Mouse (Mus musculus) heart, embryonic 14.5 days (tissue): Measurements from ENCODE around the gene Rxfp2. TPM values are rescaled to one million over a fixed set of nuclear protein-coding genes. Genes with fewer than 3 reads are reported as not detected.

Source experiments
- ATAC-seq: fragments of 200-750 bp; cut with Nextera tagmentation; 2 replicates; pipeline ENCODE4 v1.8.0; 2017; ENCODE audit warnings: low read depth, moderate TSS enrichment; ENCODE audit not compliant: insufficient number of reproducible peaks, insufficient read depth, low FRiP score
- H3K27ac ChIP-seq, 2 experiments: fragments of 200-500 bp in 1 of 2; fragments of 300-500 bp in 1 of 2; sonication (generic) in 1 of 2; replicated peaks in 1 of 2; 2 replicates each; pipeline ENCODE4 v1.5.1; 2012 to 2014; ENCODE audit warnings: low read depth in 2 of 2, low read length in 2 of 2, control low read depth in 1 of 2, mild to moderate bottlenecking in 1 of 2, mixed read lengths in 1 of 2; ENCODE audit not compliant: control insufficient read depth in 1 of 2, insufficient read depth in 1 of 2
- H3K27me3 ChIP-seq: fragments of 300-500 bp; sonication (generic); 2 replicates; pipeline ENCODE4 v1.6.1; 2014; ENCODE audit warnings: mild to moderate bottlenecking, low read length, control low read depth; ENCODE audit not compliant: control insufficient read depth, insufficient read depth
- H3K36me3 ChIP-seq: fragments of 300-500 bp; sonication (generic); 2 replicates; pipeline ENCODE4 v1.6.1; 2014; ENCODE audit warnings: mild to moderate bottlenecking, control low read depth, low read length, mixed read lengths; ENCODE audit not compliant: control insufficient read depth, insufficient read depth
- H3K4me1 ChIP-seq, 2 experiments: fragments of 200-500 bp in 1 of 2; fragments of 300-500 bp in 1 of 2; sonication (generic) in 1 of 2; 2 replicates each; pipeline ENCODE4 v1.6.1; 2012 to 2014; ENCODE audit warnings: low read length in 2 of 2, control low read depth in 1 of 2, mixed read lengths in 1 of 2; ENCODE audit not compliant: control insufficient read depth in 2 of 2, insufficient read depth in 2 of 2
- H3K4me2 ChIP-seq: fragments of 300-500 bp; sonication (generic); 2 replicates; pipeline ENCODE4 v1.6.1; 2014; ENCODE audit warnings: mild to moderate bottlenecking, low read length
- H3K4me3 ChIP-seq, 2 experiments: fragments of 200-500 bp in 1 of 2; fragments of 300-500 bp in 1 of 2; sonication (generic) in 1 of 2; 2 replicates each; pipeline ENCODE4 v1.5.1; 2012 to 2014; ENCODE audit warnings: low read length in 2 of 2, mild to moderate bottlenecking in 2 of 2, control low read depth in 1 of 2, low read depth in 1 of 2, moderate library complexity in 1 of 2; ENCODE audit not compliant: control insufficient read depth in 1 of 2, insufficient read depth in 1 of 2
- H3K9ac ChIP-seq: fragments of 300-500 bp; sonication (generic); 2 replicates; pipeline ENCODE4 v1.6.1; 2014; ENCODE audit warnings: mild to moderate bottlenecking, low read length
- H3K9me3 ChIP-seq: fragments of 300-500 bp; sonication (generic); 2 replicates; pipeline ENCODE4 v1.6.1; 2016; ENCODE audit warnings: low read length, control low read depth; ENCODE audit not compliant: control insufficient read depth
- WGBS: fragments of 180-500 bp; shearing (Covaris S2); extraction: QIAGEN DNeasy Blood & Tissue Kit; methylation state at CpG from one replicate; pipeline ENCODE4 v1.1.7; 2014; 5-methylcytosine and 5-hydroxymethylcytosine counted together
- polyA plus RNA-seq: library from polyadenylated mRNA; unstranded; fragments of >200 nt; fragmentation: Nextera tagmentation; extraction: Ambion mirVana; gene quantifications from 2 replicates; pipeline ENCODE4 v1.2.1, GENCODE M21; 2014

Rxfp2 gene
- polyA plus RNA-seq, 1 experiment from 2014 or later, result 0.15 TPM

DNA sequence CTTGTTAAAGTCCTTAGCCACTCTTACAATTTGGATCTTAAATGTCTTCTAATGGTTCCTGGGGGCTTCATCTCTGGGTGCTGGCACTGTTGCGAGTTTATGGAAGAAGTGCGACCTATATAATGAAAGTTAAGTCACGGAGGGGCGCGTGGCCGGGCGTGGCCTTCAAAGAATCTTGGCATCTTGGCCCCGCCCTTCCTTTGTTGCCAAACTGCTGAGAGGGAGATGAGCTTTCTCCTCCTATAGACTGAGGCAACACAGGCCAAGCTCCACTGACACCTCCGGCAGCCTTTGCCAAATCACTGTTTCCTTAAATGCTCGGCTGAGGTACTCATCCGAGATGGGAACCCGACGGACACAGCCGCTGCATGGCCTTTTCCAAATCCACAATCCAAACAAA lies 64.2 kb downstream of the Rxfp2 start:
- no peak overlapping the region for H3K4me2 ChIP-seq
- peaks cover 5 to 8% of the 10 kb centered on the region in 2 experiments; a peak in 2 of 4 replicates for H3K4me1 ChIP-seq
- no peaks in the 10 kb centered on the region for H3K27me3 ChIP-seq
- H3K36me3 ChIP-seq, result no peaks in the 10 kb centered on the region
- H3K9ac ChIP-seq, result no peak overlapping the region
- no peak overlapping the region for H3K27ac ChIP-seq
- 71% methylated on average over 14 of the region's 14 CpGs for WGBS
- no peak for ATAC-seq
- H3K4me3 ChIP-seq, result no peak overlapping the region
- H3K9me3 ChIP-seq, result no peaks in the 10 kb centered on the region

- Histone ChIP-seq H3K4me1 (peaks cover 5 to 8% of the 10 kb centered on the region in 2 experiments; a peak in 2 of 4 replicates), H3K36me3 (no peaks in the 10 kb centered on the region), H3K9ac (no peak overlapping the region), H3K4me2 (no peak overlapping the region), H3K27ac (no peak overlapping the region), H3K4me3 (no peak overlapping the region), H3K9me3 (no peaks in the 10 kb centered on the region), H3K27me3 (no peaks in the 10 kb centered on the region)
- WGBS, result 66% methylated on average over 5 of the region's 5 CpGs
- ATAC-seq, result no peak
Observed at GRCm38 (mm10) chr5:150083190-150083589, 64.7 kb downstream of the Rxfp2 start.

- Histone ChIP-seq H3K4me1 (no peaks in the 10 kb centered on the region; a peak in 1 of 4 replicates), H3K27me3 (0 out of 2 replicates have a peak, but pooled peaks cover 2% of the 10 kb centered on the region), H3K9me3 (no peaks in the 10 kb centered on the region), H3K4me2 (peak overlapping the region; percentile 31; the same call in 1 of the 2 replicates), H3K4me3 (no peak overlapping the region), H3K27ac (no peak overlapping the region), H3K36me3 (no peaks in the 10 kb centered on the region), H3K9ac (no peak overlapping the region)
- ATAC-seq, result no peak
- 0% methylated on average over 6 of the region's 6 CpGs for WGBS
Observed at GRCm38 (mm10) chr5:150097620-150098019, 79.1 kb downstream of the Rxfp2 start.

GRCm38 (mm10) chr5:150098754-150099153 lies 80.3 kb downstream of the Rxfp2 start:
- Histone ChIP-seq H3K36me3 (no peaks in the 10 kb centered on the region), H3K4me3 (no peak overlapping the region), H3K27me3 (0 out of 2 replicates have a peak, but pooled peaks cover 2% of the 10 kb centered on the region), H3K27ac (no peak overlapping the region), H3K4me2 (no peak overlapping the region), H3K9ac (no peak overlapping the region), H3K4me1 (no peaks in the 10 kb centered on the region; a peak in 1 of 4 replicates), H3K9me3 (no peaks in the 10 kb centered on the region)
- no peak for ATAC-seq
- WGBS, result 90% methylated on average over 12 of the region's 12 CpGs

DNA sequence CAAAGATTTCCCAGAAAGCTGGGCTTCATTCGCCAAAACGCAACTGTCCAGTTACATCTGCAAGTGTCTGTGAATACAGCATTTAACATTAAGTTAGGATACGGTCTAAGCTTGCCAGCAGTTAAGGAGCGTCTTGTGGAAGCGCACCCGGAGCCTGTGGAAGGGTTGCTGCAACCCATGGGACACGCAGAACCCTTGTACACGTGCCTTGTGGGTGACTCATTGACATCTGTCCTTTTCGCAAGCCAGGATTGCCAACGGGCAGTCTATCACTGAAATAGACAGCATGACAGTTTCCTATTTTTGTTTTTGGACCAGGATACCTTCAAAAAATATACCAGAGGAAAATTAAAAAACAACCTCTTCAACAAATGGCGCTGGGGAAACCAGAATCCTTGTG lies 83.3 kb downstream of the Rxfp2 start:
- Histone ChIP-seq H3K4me1 (no peaks in the 10 kb centered on the region; a peak in 1 of 4 replicates), H3K27me3 (0 out of 2 replicates have a peak, but pooled peaks cover 2% of the 10 kb centered on the region), H3K9ac (no peak overlapping the region), H3K27ac (no peak overlapping the region), H3K36me3 (no peaks in the 10 kb centered on the region), H3K4me3 (no peak overlapping the region), H3K4me2 (no peak overlapping the region), H3K9me3 (no peaks in the 10 kb centered on the region)
- 72% methylated on average over 11 of the region's 11 CpGs for WGBS
- ATAC-seq, result no peak

DNA sequence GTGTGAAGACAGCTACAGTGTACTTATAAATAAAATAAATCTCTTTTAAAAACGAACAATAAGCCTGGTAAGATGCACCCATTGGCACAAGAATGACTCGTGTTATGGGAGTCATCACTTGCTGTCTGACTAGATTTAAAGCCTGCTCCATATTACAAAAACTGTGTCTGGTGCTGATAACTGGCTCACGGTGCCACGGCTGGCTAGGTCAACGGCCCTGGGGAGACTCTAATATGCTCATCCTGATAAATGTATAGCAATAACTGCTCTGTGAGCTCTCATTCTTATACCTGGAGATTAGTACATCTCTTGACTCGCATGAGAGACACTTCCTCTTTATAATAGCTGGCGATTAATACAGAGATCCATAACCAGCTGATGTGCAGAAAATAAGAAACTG lies 87.9 kb downstream of the Rxfp2 start:
- WGBS, result 81% methylated on average over 7 of the region's 7 CpGs
- Histone ChIP-seq H3K9me3 (no peaks in the 10 kb centered on the region), H3K4me2 (no peak overlapping the region), H3K4me1 (no peaks in the 10 kb centered on the region), H3K36me3 (no peaks in the 10 kb centered on the region), H3K4me3 (no peak overlapping the region), H3K27ac (no peak overlapping the region), H3K27me3 (no peaks in the 10 kb centered on the region), H3K9ac (no peak overlapping the region)
- ATAC-seq, result no peak

- ATAC-seq, result no peak
- Histone ChIP-seq H3K27ac (no peak overlapping the region), H3K9me3 (no peaks in the 10 kb centered on the region), H3K4me2 (no peak overlapping the region), H3K36me3 (no peaks in the 10 kb centered on the region), H3K4me3 (no peak overlapping the region), H3K9ac (no peak overlapping the region), H3K4me1 (peaks cover 7 to 17% of the 10 kb centered on the region in 2 experiments), H3K27me3 (no peaks in the 10 kb centered on the region)
- 51% methylated on average over 8 of the region's 8 CpGs for WGBS
Observed at GRCm38 (mm10) chr5:150111236-150111635, 92.8 kb downstream of the Rxfp2 start.

GRCm38 (mm10) chr5:150114007-150114406 lies 95.5 kb downstream of the Rxfp2 start:
- Histone ChIP-seq H3K4me1 (peaks cover 7 to 20% of the 10 kb centered on the region in 2 experiments), H3K9me3 (peaks cover 6% of the 10 kb centered on the region), H3K9ac (no peak overlapping the region), H3K27me3 (no peaks in the 10 kb centered on the region), H3K27ac (no peak overlapping the region), H3K4me2 (no peak overlapping the region), H3K36me3 (no peaks in the 10 kb centered on the region), H3K4me3 (no peak overlapping the region)
- no peak for ATAC-seq
- 76% methylated on average over 7 of the region's 7 CpGs for WGBS
